Mouse (Mus musculus) CH12F3 (cell line): ENCODE results near the gene Dennd1c.
"Not testable (repeated sequence)": the region's sequence is repeated elsewhere in the genome, so short reads cannot be mapped to it uniquely, and the experiment has no call there.

Experiments used
- in situ Hi-C: fragments of 300-500 bp; cut with MboI; formaldehyde crosslinking; loops from 2 replicates; pipeline ENCODE4 v1.14.3; 2020; ENCODE audit warnings: low sequenced_read_pairs

Dennd1c gene

DNA sequence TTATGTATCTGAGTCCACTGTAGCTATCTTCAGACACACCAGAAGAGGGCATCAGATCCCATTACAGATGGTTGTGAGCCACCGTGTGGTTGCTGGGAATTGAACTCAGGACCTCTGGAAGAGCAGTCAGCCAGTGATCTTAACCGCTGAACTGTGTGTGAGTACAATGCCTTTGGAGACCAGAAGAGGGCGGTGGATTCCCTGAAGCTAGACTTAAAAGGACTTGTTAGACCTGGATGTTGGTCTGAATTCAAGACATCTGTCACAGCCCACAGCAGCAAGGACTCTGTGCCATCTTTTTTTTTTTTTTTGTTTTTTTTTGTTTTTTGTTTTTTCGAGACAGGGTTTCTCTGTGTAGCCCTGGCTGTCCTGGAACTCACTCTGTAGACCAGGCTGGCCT lies 26.6 kb downstream of the Dennd1c start:
- in situ Hi-C loops: not testable (repeated sequence)

DNA sequence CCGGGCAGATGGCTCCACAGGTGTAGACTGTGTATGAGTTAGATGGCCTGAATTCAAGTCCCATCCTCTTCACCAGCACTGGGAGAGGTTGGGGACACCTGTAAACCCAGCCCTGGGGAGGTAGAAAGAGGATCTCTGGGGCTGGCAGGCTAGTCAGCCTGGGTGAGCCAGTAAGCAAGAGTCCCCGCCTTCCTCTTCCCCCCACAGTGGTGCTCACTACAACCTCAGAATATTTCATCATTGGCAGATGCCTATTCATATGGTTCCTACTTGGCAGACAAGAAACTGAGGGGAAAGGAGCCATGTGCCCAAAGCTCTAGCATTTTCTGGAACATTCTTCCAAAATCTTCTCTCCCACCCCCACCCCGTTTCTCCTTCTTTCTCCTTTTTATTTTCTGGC lies 29.5 kb downstream of the Dennd1c start:
- in situ Hi-C loops: no loop called here

DNA sequence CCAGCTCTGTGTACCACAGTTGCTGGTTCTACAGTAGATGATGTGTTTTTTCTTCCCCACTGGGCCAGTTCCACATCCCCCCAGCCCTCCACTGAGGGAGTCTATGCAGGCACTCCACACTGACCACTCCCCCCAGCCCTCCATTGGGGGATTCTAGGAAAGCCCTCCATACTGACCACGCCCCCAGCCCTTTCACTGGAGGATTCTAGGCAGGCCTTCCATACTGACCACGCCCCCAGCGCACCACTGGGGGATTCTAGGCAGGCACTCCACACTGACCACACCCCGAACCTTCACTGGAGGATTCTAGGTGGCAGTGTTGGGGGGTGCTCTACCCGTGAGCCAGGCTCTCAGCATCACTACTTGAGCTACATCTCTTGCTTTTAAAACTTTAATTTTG lies 30.9 kb downstream of the Dennd1c start:
- in situ Hi-C loops: no loop called here

DNA sequence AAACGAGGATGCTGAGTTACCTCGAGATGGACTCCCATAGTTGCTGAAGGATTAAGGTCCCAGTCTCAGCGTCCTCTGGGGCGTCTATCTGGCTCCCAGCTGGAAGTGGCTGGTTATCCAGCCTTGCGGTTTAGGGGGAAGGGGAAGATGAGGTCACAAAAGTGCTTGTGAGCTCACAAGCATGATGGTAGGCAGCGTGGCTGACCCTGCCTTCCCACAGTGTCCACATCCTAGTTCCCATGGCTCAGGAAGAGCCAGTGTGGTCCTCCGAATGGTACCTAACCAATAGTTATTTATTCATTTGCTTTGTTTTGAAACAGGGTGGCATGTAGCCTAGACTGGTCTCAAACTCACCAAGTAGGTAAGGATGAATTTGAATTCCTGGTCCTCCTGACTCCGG lies 36.8 kb downstream of the Dennd1c start, which contains the start of gene Slc25a41:
Gene Slc25a41 (minus strand): TSS at position 101 of the 400 bp plus-strand sequence.
- in situ Hi-C loops: no loop called here

DNA sequence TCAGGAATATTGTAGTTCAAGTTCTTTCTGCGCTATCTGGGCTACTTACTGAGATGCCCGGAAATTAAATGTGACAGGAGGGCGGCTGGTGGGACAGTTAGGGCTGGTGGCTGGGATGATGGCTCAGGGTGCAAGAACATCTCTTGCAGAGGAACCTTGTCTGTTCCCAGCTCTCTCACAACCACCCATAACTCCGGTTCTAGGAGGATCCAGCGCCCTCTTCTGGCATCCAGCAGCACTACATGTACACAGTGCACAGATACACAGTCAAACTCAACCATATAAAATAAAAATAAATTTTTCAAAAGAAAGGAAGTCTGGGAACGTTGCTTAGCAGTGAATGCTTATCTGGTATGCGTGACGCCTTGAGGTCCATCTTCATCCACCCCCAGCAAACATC lies 39.3 kb downstream of the Dennd1c start:
- in situ Hi-C loops: no loop called here

- in situ Hi-C loops: no loop called here
Measured at GRCm38 (mm10) chr17:57032854-57033253, 45.5 kb downstream of the Dennd1c start.

DNA sequence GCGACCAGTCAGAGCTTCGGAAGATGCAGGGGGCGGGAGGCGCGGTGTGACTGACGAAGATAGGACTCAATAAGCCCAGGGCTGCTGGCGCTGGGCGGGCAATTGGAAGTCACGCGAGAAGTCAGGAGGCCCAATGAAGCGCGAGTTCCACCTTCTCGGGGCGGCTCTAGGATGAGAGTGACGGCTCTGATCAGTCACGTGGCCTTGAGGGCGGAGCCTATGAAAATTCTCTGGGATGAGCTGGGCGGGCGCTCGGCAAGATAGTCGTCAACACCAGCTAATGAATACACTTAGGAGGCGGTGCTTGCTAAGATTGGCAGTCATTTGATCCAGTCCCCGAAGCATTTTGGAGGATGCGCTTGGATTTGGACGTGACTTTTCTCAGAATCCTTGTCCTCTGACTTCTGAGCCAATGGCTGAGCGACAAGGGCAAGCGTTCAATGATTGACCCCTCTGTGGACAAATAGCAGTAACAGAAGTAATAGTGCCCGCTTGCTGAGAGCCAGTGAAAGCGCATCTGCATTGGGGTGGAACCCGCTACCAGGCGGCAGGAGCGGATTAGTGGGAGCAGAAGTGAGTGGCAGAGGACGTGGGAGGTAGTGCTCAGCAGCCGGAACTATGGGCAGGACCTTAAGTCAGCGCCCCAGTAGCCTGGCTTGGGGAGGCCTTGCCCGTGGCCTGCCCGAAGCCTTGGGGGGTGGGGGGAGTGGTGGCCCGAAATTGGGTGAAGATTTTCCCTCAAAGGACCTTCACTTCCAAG lies 46.5 kb downstream of the Dennd1c start:
- in situ Hi-C loops: no loop called here

DNA sequence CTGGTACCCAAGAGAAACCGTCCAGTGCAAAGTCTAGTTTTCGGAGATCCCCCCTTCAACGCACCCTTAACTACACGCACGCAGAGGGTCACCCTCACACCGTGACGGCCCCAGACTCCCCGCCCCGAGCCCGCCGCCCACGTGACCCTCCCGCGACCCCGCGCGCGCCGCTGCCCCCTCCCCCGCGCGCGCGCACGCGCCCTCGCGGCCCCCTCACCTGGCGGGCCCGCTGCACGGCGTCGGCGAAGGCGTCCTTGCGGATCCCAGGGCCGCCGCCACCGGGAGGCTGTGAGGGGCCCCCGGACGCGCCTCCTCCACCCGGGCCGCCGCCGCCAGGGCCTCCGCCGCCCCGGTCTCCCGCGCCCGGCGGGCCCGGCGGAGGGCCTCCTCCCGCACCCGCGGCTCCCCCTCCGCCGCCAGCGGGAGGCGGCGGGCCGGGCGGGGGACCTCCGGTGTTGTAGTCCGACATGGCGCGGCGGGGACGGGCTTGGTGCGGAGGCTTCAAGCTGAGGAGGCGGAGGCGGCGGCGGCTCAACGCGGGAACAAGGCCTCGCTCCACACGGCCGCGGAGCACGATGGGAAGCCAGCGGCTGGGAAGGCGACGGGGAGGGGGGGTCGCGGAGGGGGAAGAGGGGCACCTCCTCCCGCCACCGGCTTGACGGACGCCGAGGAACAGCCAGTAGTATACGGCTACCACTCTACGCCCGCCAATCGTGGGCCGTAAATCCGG lies 47.2 kb downstream of the Dennd1c start, which contains the start of gene Khsrp:
Gene Khsrp (minus strand): TSS at position 592 of the 730 bp plus-strand sequence.
- in situ Hi-C loops: no loop called here

DNA sequence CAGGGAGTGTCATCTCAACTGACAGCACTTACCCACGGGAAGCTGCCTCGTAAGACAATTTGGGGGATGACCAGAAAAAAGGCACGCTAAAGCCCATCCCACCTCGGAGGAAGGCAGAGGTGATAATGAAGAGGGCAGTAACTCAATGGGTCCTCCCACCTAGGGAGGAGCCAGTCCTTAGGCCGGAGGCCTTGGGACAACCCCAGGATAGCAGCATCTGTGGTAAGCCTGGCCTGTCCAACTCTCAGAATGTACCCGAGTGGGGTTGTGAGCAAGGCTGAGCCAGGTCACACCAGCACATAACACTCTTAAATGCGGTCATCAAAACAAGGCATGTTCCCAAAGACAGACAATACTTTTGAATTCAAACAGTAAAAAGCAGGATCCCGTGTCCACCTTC lies 48.6 kb downstream of the Dennd1c start:
- in situ Hi-C loops: no loop called here

DNA sequence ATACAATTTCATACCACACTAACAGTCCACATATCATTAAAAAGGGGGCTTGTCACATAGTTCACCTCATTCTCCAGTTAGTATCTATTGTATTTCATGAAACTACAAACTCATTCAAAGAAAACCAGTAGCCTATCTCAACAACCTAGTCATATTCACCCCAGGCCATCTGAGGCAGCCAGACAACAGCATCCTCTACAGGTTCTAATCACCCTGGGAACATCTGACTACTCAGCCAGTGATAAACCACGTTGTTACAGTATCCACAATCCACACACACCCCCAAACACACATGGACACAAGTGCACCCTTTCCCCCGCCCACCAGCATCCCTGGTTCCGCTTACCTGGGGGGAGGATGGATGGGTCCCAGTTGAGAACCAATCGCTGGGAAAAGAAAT lies 50.8 kb downstream of the Dennd1c start:
- in situ Hi-C loops: no loop called here

DNA sequence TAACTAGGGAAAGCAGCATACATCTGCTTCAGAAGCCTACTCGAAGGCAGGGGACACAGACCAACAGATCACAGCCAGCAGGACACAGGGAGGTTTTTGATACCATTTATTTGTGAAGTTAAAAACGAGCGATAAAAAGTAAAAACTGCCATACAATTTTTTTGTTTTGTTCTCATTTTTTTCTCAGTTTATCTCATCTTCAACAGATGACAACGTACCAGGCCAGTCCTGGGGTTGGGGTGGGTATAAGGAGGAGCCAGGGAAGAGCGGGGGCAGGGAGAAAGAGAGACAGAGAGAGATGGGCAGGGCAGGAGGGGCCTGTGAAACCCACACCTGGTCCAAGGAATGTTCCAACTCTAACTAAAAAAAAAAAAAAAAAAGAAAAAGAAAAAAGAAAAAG lies 57.4 kb downstream of the Dennd1c start:
- in situ Hi-C loops: no loop called here

- in situ Hi-C loops: no loop called here
Measured at GRCm38 (mm10) chr17:57019693-57020092, 58.6 kb downstream of the Dennd1c start.
